Mouse (Mus musculus): ENCODE measurements around the gene Pcsk7.

The Pcsk7 gene

DNA sequence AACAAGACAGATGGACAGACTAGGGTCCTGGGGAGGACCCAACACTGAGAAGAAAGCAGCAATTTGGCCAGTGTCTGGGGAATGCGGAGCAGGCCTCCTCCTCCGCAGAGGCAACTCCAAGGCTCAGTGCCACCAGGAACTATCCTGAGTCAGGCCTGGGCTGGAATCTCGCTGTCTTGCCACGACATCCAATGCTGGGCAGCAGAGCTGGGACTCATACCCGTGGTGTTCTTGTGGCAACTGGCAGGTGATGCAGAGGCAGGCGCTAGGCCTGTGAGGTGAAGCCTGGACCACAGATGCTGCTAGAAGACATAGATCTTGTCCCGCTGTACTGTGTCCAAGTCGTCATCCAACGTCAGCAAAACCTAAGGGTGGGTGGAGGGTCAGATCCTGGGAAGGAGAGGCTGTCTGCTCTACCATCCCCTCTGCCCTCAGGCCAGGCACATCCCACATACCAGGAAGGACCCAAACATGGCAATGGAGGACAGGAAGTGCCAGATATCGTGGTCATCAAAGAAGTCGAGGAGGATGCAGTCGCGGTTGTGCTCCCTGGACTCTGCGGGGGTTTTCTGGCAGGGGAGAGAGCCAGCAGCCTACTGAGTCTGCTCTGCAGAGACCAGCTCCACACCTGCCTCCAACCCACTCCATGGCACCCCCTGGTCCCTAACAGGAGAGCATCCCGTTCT, 32.8 kb downstream of the Pcsk7 start:
- DNase-seq (ENCODE audit: extremely low spot score), result no peak

- DNase-seq (ENCODE audit: extremely low spot score), result no peak
These were observed 33.5 kb downstream of the Pcsk7 start for GRCm38 (mm10) chr9:45939794-45940193.

DNA sequence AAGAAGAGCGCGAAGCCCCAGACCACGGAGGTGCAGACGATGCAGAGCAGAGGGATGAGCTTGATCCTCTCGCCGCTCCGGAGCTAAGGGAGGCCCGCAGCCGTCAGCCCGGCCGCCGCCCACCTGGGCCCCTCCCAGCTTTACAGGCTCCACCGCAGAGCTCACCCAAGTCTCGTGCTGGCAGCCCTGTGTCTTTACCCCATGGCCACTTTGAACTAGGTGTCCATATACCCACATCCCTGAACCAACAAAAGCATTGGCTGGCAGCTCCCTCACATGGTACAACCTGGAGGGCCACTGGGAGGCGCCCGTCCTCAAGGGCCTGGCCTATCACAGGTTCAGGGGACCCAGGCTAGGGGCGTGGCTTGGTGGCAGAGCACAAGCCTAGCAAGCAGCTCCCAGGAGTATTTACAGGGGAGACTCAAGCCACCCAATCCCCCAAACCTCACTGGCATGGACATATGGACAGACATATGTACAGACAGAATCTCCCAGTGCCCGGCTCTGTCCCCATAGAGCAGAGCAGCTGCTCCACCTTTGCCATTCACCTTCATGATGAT, 35.1 kb downstream of the Pcsk7 start:
- DNase-seq (ENCODE audit: extremely low spot score), result no peak

- DNase-seq (ENCODE audit: extremely low spot score), result no peak
These were observed 36.2 kb downstream of the Pcsk7 start for GRCm38 (mm10) chr9:45942464-45942863.

DNA sequence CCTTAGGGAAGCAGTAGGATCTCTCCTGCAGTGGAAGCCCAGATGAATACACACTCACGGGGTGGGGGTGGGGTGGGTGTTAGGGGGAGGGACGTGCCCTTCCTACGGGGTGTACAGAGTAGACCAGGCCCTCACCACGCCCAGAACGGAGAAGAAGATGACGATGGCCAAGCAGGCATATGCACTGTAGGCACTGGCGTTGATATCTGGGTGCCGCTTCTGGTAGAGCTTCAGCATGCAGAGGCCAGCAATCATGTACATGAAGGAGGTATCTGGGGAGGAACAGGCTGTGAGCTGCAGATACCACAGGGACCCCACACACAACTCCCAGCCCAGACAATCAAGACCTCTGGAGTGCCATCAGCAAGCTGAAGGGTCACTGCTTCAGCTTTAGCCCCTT, 36.6 kb downstream of the Pcsk7 start:
- DNase-seq (ENCODE audit: extremely low spot score), result no peak

DNA sequence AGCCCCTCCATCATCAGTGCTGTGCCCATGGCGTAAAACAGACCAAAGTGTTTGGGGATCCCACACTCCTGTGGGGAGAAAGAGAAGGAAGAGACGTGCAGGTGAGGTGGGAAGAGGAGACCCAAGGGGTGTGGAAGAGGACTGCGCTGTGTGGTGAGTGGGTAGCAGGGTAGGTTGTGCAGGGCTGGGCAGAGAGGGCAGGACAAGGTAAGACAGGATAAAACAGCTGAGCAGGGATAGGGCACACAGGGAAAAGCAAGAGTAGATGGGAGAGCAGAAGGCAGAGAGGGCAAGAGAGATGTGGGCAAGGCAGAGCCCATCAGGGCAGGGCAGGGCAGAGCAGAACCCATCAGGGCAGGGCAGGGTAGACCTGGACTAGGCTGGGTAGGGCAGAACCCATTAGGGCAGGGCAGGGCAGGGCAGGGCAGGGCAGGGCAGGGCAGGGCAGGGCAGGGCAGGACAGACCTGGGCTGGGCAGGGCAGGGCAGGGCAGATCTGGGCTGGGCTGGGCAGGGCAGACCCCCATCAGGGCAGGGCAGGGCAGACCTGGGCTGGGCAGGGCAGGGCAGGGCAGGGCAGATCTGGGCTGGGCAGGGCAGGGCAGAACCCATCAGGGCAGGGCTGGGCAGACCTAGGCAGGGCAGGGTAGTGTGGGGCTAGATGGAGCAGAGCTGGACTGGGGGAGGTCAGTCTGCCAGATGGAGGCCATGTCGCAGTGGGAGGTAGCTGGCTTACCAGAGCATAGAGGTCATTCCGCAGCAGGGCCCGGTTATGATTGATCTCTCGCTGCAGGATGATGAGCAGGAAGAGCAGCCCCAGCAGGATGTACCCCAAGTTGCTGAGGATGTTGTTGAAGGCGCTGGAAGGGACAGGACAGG, 37.6 kb downstream of the Pcsk7 start:
- DNase-seq (ENCODE audit: extremely low spot score), result no peak

- DNase-seq (ENCODE audit: extremely low spot score), result no peak
These were observed 38.5 kb downstream of the Pcsk7 start for GRCm38 (mm10) chr9:45944506-45945400.

- DNase-seq (ENCODE audit: extremely low spot score), result no peak
These were observed 39.4 kb downstream of the Pcsk7 start for GRCm38 (mm10) chr9:45945721-45946120.

DNA sequence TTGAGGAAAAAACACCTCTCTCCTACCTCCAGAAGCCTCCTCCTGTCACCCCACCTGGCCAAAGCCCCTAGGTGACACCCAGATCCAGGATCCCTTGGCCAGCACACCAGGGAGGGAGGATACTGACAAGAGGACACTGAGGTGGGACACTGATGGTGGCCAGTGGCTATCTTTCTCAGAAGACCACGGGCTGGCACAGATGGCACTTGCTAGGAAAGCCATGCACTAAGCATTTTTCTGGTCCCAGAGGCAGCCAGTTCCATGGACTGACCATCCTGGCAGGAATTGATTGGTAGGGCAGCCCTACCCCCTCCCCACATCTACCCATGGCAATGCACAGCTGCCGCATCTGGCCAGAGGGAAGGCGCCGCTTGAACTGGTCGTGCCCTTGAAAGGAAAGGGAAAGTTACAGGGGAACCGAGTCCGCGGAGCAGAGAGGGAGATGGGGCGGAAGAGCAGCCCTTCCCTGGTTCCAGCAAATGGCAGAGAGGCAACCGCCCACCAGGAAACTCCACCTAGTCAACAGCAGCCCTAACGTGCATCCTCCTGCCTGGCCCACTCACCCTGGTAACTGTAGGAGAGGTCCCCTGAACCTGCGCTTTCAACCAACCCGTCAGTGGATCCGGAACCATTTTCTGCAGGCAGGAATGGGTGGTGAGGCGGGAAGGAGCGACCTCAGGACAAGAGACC, 40.0 kb downstream of the Pcsk7 start:
- DNase-seq (ENCODE audit: extremely low spot score), result no peak

GRCm38 (mm10) chr9:45946872-45947183, 40.5 kb downstream of the Pcsk7 start:
- DNase-seq (ENCODE audit: extremely low spot score), result no peak

GRCm38 (mm10) chr9:45952057-45952456, 45.8 kb downstream of the Pcsk7 start:
- no peak for DNase-seq (ENCODE audit: extremely low spot score)

- no peak for DNase-seq (ENCODE audit: extremely low spot score)
These were observed 46.6 kb downstream of the Pcsk7 start for GRCm38 (mm10) chr9:45952890-45953289.

DNA sequence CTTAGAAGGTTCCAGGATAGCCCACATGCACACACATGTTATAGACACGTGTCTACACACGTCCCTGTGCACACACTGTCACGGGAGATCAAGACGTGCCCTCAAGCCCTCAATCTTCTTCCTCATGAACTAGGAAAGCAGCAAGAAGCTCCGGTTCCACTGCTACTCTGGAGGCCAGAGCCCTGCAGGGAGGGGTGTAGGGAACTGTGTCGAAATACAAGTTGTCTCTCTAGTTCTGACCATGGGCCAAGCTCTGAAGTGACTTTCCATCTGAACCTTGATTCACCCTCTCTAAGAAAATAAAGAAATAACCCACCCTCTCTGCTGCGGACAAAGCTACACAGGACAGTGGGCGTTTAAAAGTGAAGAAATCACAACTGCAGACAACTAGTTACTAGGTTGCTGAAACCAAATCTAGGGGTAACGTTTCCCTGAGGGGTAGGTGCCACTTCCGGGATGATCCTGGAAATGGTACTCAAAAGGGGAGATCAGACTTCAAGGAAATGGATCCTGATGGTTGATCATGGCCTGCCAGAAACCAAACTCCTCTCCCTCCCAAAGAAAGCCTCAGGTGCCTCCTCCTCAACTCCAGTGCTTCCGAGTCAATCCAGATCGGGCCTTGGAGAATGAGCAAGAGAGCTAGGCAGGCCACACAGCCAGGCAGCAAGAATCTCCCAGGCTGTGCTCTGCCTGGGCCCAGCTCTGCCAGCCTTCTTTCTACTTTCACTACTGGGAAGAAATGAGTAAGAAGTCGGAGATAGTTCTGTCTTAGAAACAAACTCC, 47.4 kb downstream of the Pcsk7 start:
- no peak for DNase-seq (ENCODE audit: extremely low spot score)

GRCm38 (mm10) chr9:45954294-45955106, 48.2 kb downstream of the Pcsk7 start:
- no peak for DNase-seq (ENCODE audit: extremely low spot score)

GRCm38 (mm10) chr9:45955107-45955963, 49.0 kb downstream of the Pcsk7 start, which contains the start of gene Sidt2:
Gene Sidt2, minus strand, starts transcription at chr9:45955258.
- DNase-seq (ENCODE audit: extremely low spot score), result peak; percentile 87

GRCm38 (mm10) chr9:45958023-45958670, 51.9 kb downstream of the Pcsk7 start:
- no peak for DNase-seq (ENCODE audit: extremely low spot score)

GRCm38 (mm10) chr9:45958851-45959250, 52.6 kb downstream of the Pcsk7 start:
- no peak for DNase-seq (ENCODE audit: extremely low spot score)

DNA sequence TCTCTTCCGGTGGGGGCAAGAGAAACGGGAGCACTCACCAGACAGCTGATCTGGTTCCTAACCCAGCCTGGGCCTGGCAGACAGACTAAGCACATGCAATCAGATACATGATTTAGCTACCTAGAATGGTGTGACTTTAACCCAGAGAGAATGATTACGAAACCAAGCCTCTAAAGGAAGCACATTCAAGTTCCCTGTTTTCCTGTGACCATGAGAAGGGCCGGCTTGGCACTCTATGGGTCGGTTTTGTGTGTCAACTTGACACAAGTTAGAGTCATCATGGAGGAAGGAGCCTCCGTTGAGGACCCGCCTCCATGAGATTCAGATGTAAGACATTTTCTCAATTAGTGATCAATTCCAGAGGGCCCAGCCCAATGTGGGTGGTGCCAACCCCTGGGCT, 53.4 kb downstream of the Pcsk7 start:
- DNase-seq (ENCODE audit: extremely low spot score), result no peak

All from embryo, embryonic 9.5 days (tissue).